Mouse (Mus musculus) liver, embryonic 14.5 days (tissue): ENCODE results near the gene Gm9508.
"Not testable (repeated sequence)": the region's sequence is repeated elsewhere in the genome, so short reads cannot be mapped to it uniquely, and the experiment has no call there.

ENCODE experiments used
- CTCF ChIP-seq: IDR thresholded peaks from 2 replicates; pipeline ENCODE4 v1.5.1; 2016; ENCODE audit warnings: antibody characterized with exemption, low read depth, control low read depth
- EP300 ChIP-seq: IDR thresholded peaks from 2 replicates; pipeline ENCODE4 v1.6.1; 2016; ENCODE audit warnings: antibody characterized with exemption, low read depth

- TF ChIP-seq EP300, CTCF: not testable (repeated sequence)
These were observed 6.7 kb downstream of the Gm9508 start, which contains the start of gene Gm19402 for GRCm38 (mm10) chr10:77690356-77690807.
